In genomic region chr15:98710442-98710841, GRCm38 (mm10) we compare ENCODE assay signal across 8 mouse cellular contexts. TPM values are rescaled to one million over a fixed set of nuclear protein-coding genes. Genes with fewer than 3 reads are reported as not detected.
DNase-seq lines count a peak whose midpoint lies in the region; ATAC-seq and TF ChIP-seq lines count a peak whose summit lies in the region.

No protein-coding gene starts in this region.

- no peaks in the 10 kb centered on the region for H3K36me3 ChIP-seq in forebrain, embryonic 11.5 days (ENCODE audit: control insufficient read depth, insufficient read depth, low read length)
- H3K36me3 ChIP-seq in forebrain, embryonic 15.5 days, result no peaks in the 10 kb centered on the region

- H3K9ac ChIP-seq in forebrain, embryonic 11.5 days (ENCODE audit: low read length), result no peak overlapping the region
- no peak overlapping the region for H3K9ac ChIP-seq in forebrain, embryonic 15.5 days (replicated peaks)

- H3K4me3 ChIP-seq in forebrain, embryonic 11.5 days (ENCODE audit: low read depth, low read length), result no peak overlapping the region
- no peak overlapping the region for H3K4me3 ChIP-seq in forebrain, embryonic 15.5 days
- no peak overlapping the region for H3K4me3 ChIP-seq in bone marrow, adult 2 months (replicated peaks; ENCODE audit: control insufficient read depth, low read depth, low read length)
- H3K4me3 ChIP-seq in embryonic fibroblast, embryonic 13.5 days (ENCODE audit: insufficient read depth, low read length), result no peak overlapping the region
- no peak overlapping the region for H3K4me3 ChIP-seq in layer of hippocampus, adult 2 months

- WGBS in forebrain, embryonic 11.5 days, result 13% methylated on average over 9 of the region's 9 CpGs
- 18% methylated on average over 9 of the region's 9 CpGs for WGBS in forebrain, embryonic 15.5 days
- WGBS in bone marrow, adult 2 months, result 13% methylated on average over 9 of the region's 9 CpGs

- ATAC-seq in forebrain, embryonic 11.5 days (replicated peaks; ENCODE audit: low FRiP score), result no peak
- no peak for ATAC-seq in forebrain, embryonic 15.5 days (replicated peaks)
- ATAC-seq in megakaryocyte-erythroid progenitor cell, adult 5-6 weeks (replicated peaks; ENCODE audit: low FRiP score, low TSS enrichment, poor library complexity, severe bottlenecking), result peak; percentile 79

- H3K4me1 ChIP-seq in forebrain, embryonic 11.5 days (replicated peaks; ENCODE audit: control insufficient read depth, insufficient read depth, low read length), result no peaks in the 10 kb centered on the region
- H3K4me1 ChIP-seq in forebrain, embryonic 15.5 days, result no peaks in the 10 kb centered on the region
- peaks cover 1% of the 10 kb centered on the region; the same call in 1 of the 2 replicates for H3K4me1 ChIP-seq in bone marrow, adult 2 months (ENCODE audit: control insufficient read depth, insufficient read depth, low read length)
- H3K4me1 ChIP-seq in embryonic fibroblast, embryonic 13.5 days (ENCODE audit: control insufficient read depth, insufficient read depth, low read length), result 0 out of 2 replicates have a peak, but pooled peaks cover 4% of the 10 kb centered on the region

- H3K27ac ChIP-seq in forebrain, embryonic 11.5 days (ENCODE audit: low read depth, low read length), result no peak overlapping the region
- no peak overlapping the region for H3K27ac ChIP-seq in forebrain, embryonic 15.5 days (replicated peaks)
- no peak overlapping the region for H3K27ac ChIP-seq in bone marrow, adult 2 months (ENCODE audit: control insufficient read depth, insufficient read depth, low read depth, low read length, poor library complexity)
- H3K27ac ChIP-seq in embryonic fibroblast, embryonic 13.5 days (ENCODE audit: insufficient read depth, low read length), result no peak overlapping the region
- peak overlapping the region; percentile 40; the same call in 1 of the 2 replicates for H3K27ac ChIP-seq in layer of hippocampus, adult 2 months

- no peak for TF ChIP-seq POLR2A in bone marrow, adult 2 months (IDR thresholded peaks at IDR 0.05; ENCODE audit: borderline replicate concordance, control insufficient read depth, low read depth, low read length)
- TF ChIP-seq POLR2A in embryonic fibroblast, embryonic 13.5 days (IDR thresholded peaks at IDR 0.05; ENCODE audit: low read depth, low read length), result no peak

- no peaks in the 10 kb centered on the region for H3K9me3 ChIP-seq in forebrain, embryonic 11.5 days (ENCODE audit: control insufficient read depth, low read length)
- H3K9me3 ChIP-seq in forebrain, embryonic 15.5 days, result no peaks in the 10 kb centered on the region

- H3K27me3 ChIP-seq in forebrain, embryonic 11.5 days (ENCODE audit: control insufficient read depth, insufficient read depth, low read length), result no peaks in the 10 kb centered on the region; the same call in 1 of the 2 replicates
- H3K27me3 ChIP-seq in forebrain, embryonic 15.5 days, result peaks cover 7% of the 10 kb centered on the region; the same call in 1 of the 2 replicates

- H3K4me2 ChIP-seq in forebrain, embryonic 11.5 days (ENCODE audit: low read depth, low read length, severe bottlenecking), result no peak overlapping the region
- no peak overlapping the region for H3K4me2 ChIP-seq in forebrain, embryonic 15.5 days (replicated peaks)

- peak; percentile 78 for TF ChIP-seq CTCF in bone marrow, adult 2 months (IDR thresholded peaks at IDR 0.05; ENCODE audit: control insufficient read depth, insufficient read depth, low read length)
- peak; percentile 57 for TF ChIP-seq CTCF in embryonic fibroblast, embryonic 13.5 days (IDR thresholded peaks at IDR 0.05; ENCODE audit: borderline replicate concordance, insufficient read depth, low read length)
- peak; percentile 95 for TF ChIP-seq CTCF in layer of hippocampus, adult 2 months (conservative IDR thresholded peaks at IDR 0.05)

- peak; percentile 89 for DNase-seq in forebrain, embryonic 11.5 days (ENCODE audit: low spot score)
- peak; percentile 89 to 91 for DNase-seq in B cell, adult 2 months
- DNase-seq in layer of hippocampus, adult 2 months (ENCODE audit: low spot score in 2 of 2), result peak; percentile 42 to 74
- peak; percentile 56 to 60 for DNase-seq in spleen, postnatal 36 days (ENCODE audit: low spot score in 2 of 2)

RNA-seq across cellular contexts. Expression of gene Ccdc65, which starts 2.4 kb away (rescaled TPM):
- 0.92 and 1.3 TPM in 2 replicates for polyA plus RNA-seq in forebrain, embryonic 11.5 days (2014; fragmentation: Nextera tagmentation; extraction: Ambion mirVana)
- 2.3 and 4.3 TPM in 2 replicates for polyA plus RNA-seq in forebrain, embryonic 15.5 days (2015; fragmentation: Nextera tagmentation; extraction: Ambion mirVana)
- polyA plus RNA-seq in bone marrow, adult 2 months (2011; ENCODE audit: insufficient read depth, insufficient read length, low replicate concordance, missing spikeins), result not detected in 2 replicates
- 2.7 and 3.2 TPM in 2 replicates for polyA plus RNA-seq in embryonic fibroblast, embryonic 13.5 days (2011; ENCODE audit: insufficient read length, low read depth, missing spikeins)
- total RNA-seq in layer of hippocampus, adult 2 months (2021), result 1 to 10 TPM; 6.7 to 9.5 TPM
- total RNA-seq in megakaryocyte-erythroid progenitor cell, adult 5-6 weeks (2014; fragmentation: Nextera tagmentation), result not detected in 2 replicates
- total RNA-seq in megakaryocyte-erythroid progenitor cell, adult 5-6 weeks (2017), result not detected in 2 replicates

RNA-seq across cellular contexts. Expression of gene Fkbp11, which starts 17.6 kb away (rescaled TPM):
- polyA plus RNA-seq in forebrain, embryonic 11.5 days (2014; fragmentation: Nextera tagmentation; extraction: Ambion mirVana), result 6.1 and 6.7 TPM in 2 replicates
- polyA plus RNA-seq in forebrain, embryonic 15.5 days (2015; fragmentation: Nextera tagmentation; extraction: Ambion mirVana), result 3.5 and 3.6 TPM in 2 replicates
- polyA plus RNA-seq in bone marrow, adult 2 months (2011; ENCODE audit: insufficient read depth, insufficient read length, low replicate concordance, missing spikeins), result 0.74 TPM in 1 of 2 replicates, not detected in the other
- polyA plus RNA-seq in embryonic fibroblast, embryonic 13.5 days (2011; ENCODE audit: insufficient read length, low read depth, missing spikeins), result 48.6 and 57.3 TPM in 2 replicates
- 1 to 10 TPM in 1 of 2 experiments, under 1 TPM in 1; 0.66 to 1.3 TPM for total RNA-seq in layer of hippocampus, adult 2 months (2021)
- 5.5 and 6.1 TPM in 2 replicates for total RNA-seq in megakaryocyte-erythroid progenitor cell, adult 5-6 weeks (2014; fragmentation: Nextera tagmentation)
- 5.8 and 6.9 TPM in 2 replicates for total RNA-seq in megakaryocyte-erythroid progenitor cell, adult 5-6 weeks (2017)

RNA-seq across cellular contexts. Expression of gene Rnd1, which starts 33.2 kb away (rescaled TPM):
- polyA plus RNA-seq in forebrain, embryonic 11.5 days (2014; fragmentation: Nextera tagmentation; extraction: Ambion mirVana), result 1.9 and 2.8 TPM in 2 replicates
- 11.0 and 12.8 TPM in 2 replicates for polyA plus RNA-seq in forebrain, embryonic 15.5 days (2015; fragmentation: Nextera tagmentation; extraction: Ambion mirVana)
- polyA plus RNA-seq in bone marrow, adult 2 months (2011; ENCODE audit: insufficient read depth, insufficient read length, low replicate concordance, missing spikeins), result 1.8 and 2.3 TPM in 2 replicates
- polyA plus RNA-seq in embryonic fibroblast, embryonic 13.5 days (2011; ENCODE audit: insufficient read length, low read depth, missing spikeins), result 9.6 and 14.3 TPM in 2 replicates
- total RNA-seq in layer of hippocampus, adult 2 months (2021), result 1 to 10 TPM; 6.4 to 6.9 TPM
- total RNA-seq in megakaryocyte-erythroid progenitor cell, adult 5-6 weeks (2014; fragmentation: Nextera tagmentation), result 0.64 TPM in 1 of 2 replicates, not detected in the other
- total RNA-seq in megakaryocyte-erythroid progenitor cell, adult 5-6 weeks (2017), result 0.61 TPM in 1 of 2 replicates, not detected in the other

RNA-seq across cellular contexts. Expression of gene Ddx23, which starts 47.7 kb away (rescaled TPM):
- polyA plus RNA-seq in forebrain, embryonic 11.5 days (2014; fragmentation: Nextera tagmentation; extraction: Ambion mirVana), result 24.2 and 31.2 TPM in 2 replicates
- polyA plus RNA-seq in forebrain, embryonic 15.5 days (2015; fragmentation: Nextera tagmentation; extraction: Ambion mirVana), result 23.5 and 25.0 TPM in 2 replicates
- 52.3 and 81.0 TPM in 2 replicates for polyA plus RNA-seq in bone marrow, adult 2 months (2011; ENCODE audit: insufficient read depth, insufficient read length, low replicate concordance, missing spikeins)
- 58.8 and 62.4 TPM in 2 replicates for polyA plus RNA-seq in embryonic fibroblast, embryonic 13.5 days (2011; ENCODE audit: insufficient read length, low read depth, missing spikeins)
- total RNA-seq in layer of hippocampus, adult 2 months (2021), result 10 to 100 TPM; 79.7 to 87.4 TPM
- 79.8 and 96.4 TPM in 2 replicates for total RNA-seq in megakaryocyte-erythroid progenitor cell, adult 5-6 weeks (2014; fragmentation: Nextera tagmentation)
- total RNA-seq in megakaryocyte-erythroid progenitor cell, adult 5-6 weeks (2017), result 152 and 181 TPM in 2 replicates

RNA-seq across cellular contexts. Expression of gene Arf3, which starts 52.6 kb away (rescaled TPM):
- 38.1 and 41.4 TPM in 2 replicates for polyA plus RNA-seq in forebrain, embryonic 11.5 days (2014; fragmentation: Nextera tagmentation; extraction: Ambion mirVana)
- polyA plus RNA-seq in forebrain, embryonic 15.5 days (2015; fragmentation: Nextera tagmentation; extraction: Ambion mirVana), result 82.3 and 88.2 TPM in 2 replicates
- 11.0 and 19.8 TPM in 2 replicates for polyA plus RNA-seq in bone marrow, adult 2 months (2011; ENCODE audit: insufficient read depth, insufficient read length, low replicate concordance, missing spikeins)
- 91.3 and 112 TPM in 2 replicates for polyA plus RNA-seq in embryonic fibroblast, embryonic 13.5 days (2011; ENCODE audit: insufficient read length, low read depth, missing spikeins)
- total RNA-seq in layer of hippocampus, adult 2 months (2021), result 100 to 1,000 TPM; 820 to 852 TPM
- 22.5 and 23.2 TPM in 2 replicates for total RNA-seq in megakaryocyte-erythroid progenitor cell, adult 5-6 weeks (2014; fragmentation: Nextera tagmentation)
- total RNA-seq in megakaryocyte-erythroid progenitor cell, adult 5-6 weeks (2017), result 16.9 and 22.1 TPM in 2 replicates
